Mouse (Mus musculus) CH12.LX (cell line): ENCODE data around the gene Sprn. TPM values are rescaled to one million over a fixed set of nuclear protein-coding genes. Genes with fewer than 3 reads are reported as not detected.
A peak's percentile ranks its signal among the peaks of the same experiment; 100 is the strongest.

ENCODE experiments used
- DNase-seq: peaks from one replicate; pipeline ENCODE4 v3.0.0-alpha.2; 2013; ENCODE audit errors: extremely low read depth
- H3K27ac ChIP-seq: 2 replicates; pipeline ENCODE4 v1.5.1; 2012; ENCODE audit warnings: low read depth, mild to moderate bottlenecking, control low read depth, moderate library complexity; ENCODE audit not compliant: insufficient read depth
- H3K27me3 ChIP-seq: replicated peaks from 2 replicates; pipeline ENCODE3; 2012; ENCODE audit warnings: inconsistent platforms
- H3K36me3 ChIP-seq, 2 experiments: replicated peaks in 1 of 2; 2 replicates each; pipeline versions ENCODE3 to v1.6.1; 2012; ENCODE audit warnings: inconsistent platforms in 1 of 2, low read length in 1 of 2, mild to moderate bottlenecking in 1 of 2, mixed read lengths in 1 of 2, moderate library complexity in 1 of 2; ENCODE audit not compliant: control insufficient read depth in 1 of 2, insufficient read depth in 1 of 2
- H3K4me1 ChIP-seq, 2 experiments: 2 replicates each; pipeline ENCODE4 v1.6.1; 2012; ENCODE audit warnings: inconsistent platforms in 1 of 2, moderate library complexity in 1 of 2; ENCODE audit not compliant: insufficient read depth in 2 of 2, control insufficient read depth in 1 of 2
- H3K4me2 ChIP-seq: 2 replicates; pipeline ENCODE4 v1.6.1; 2012; ENCODE audit warnings: low read depth, mild to moderate bottlenecking, control low read depth; ENCODE audit not compliant: poor library complexity, insufficient read depth, severe bottlenecking
- H3K4me3 ChIP-seq, 3 experiments: fragments of 150-350 bp in 1 of 3; sonication (generic) in 1 of 3; replicated peaks in 1 of 3; 2 replicates each; pipeline versions ENCODE3 to v1.5.1; 2011 to 2012; ENCODE audit warnings: low read depth in 2 of 3, low read length in 2 of 3, mild to moderate bottlenecking in 2 of 3, moderate library complexity in 2 of 3, control low read depth in 1 of 3, improper control_type of control experiment in 1 of 3, inconsistent platforms in 1 of 3, mixed read lengths in 1 of 3; ENCODE audit not compliant: poor library complexity in 1 of 3
- H3K79me2 ChIP-seq: replicated peaks from 2 replicates; pipeline ENCODE4 v1.6.1; 2012; ENCODE audit warnings: mild to moderate bottlenecking, moderate library complexity; ENCODE audit not compliant: control insufficient read depth, poor library complexity, insufficient read depth, severe bottlenecking; ENCODE audit errors: extremely low read depth
- H3K9ac ChIP-seq: 2 replicates; pipeline ENCODE4 v1.6.1; 2012; ENCODE audit warnings: low read depth, mild to moderate bottlenecking, control low read depth, moderate library complexity; ENCODE audit not compliant: insufficient read depth
- H3K9me3 ChIP-seq: replicated peaks from 2 replicates; pipeline ENCODE3; 2012; ENCODE audit warnings: low read length, inconsistent platforms, mixed read lengths
- BHLHE40 ChIP-seq: IDR thresholded peaks from 2 replicates; pipeline ENCODE4 v1.6.1; 2011; ENCODE audit warnings: mild to moderate bottlenecking, low read depth, low read length, improper control_type of control experiment
- CHD1 ChIP-seq: IDR thresholded peaks from 2 replicates; pipeline ENCODE4 v1.6.1; 2012; ENCODE audit warnings: low read depth, low read length, improper control_type of control experiment, inconsistent platforms
- CHD2 ChIP-seq: IDR thresholded peaks from 2 replicates; pipeline ENCODE4 v1.6.1; 2011; ENCODE audit warnings: low read length, improper control_type of control experiment
- CTCF ChIP-seq, 2 experiments: IDR thresholded peaks in 1 of 2; conservative IDR thresholded peaks in 1 of 2; 2 replicates each; pipeline ENCODE4 v1.5.1; 2011 to 2012; ENCODE audit warnings: low read depth in 2 of 2, low read length in 2 of 2, improper control_type of control experiment in 1 of 2, inconsistent platforms in 1 of 2, mild to moderate bottlenecking in 1 of 2, moderate library complexity in 1 of 2
- E2F4 ChIP-seq: IDR thresholded peaks from 2 replicates; pipeline ENCODE4 v1.6.1; 2011; ENCODE audit warnings: low read depth, low read length, improper control_type of control experiment; ENCODE audit not compliant: insufficient replicate concordance
- ELF1 ChIP-seq: IDR thresholded peaks from 2 replicates; pipeline ENCODE4 v1.6.1; 2014; ENCODE audit warnings: low read depth, mild to moderate bottlenecking, inconsistent platforms, low read length, improper control_type of control experiment
- EP300 ChIP-seq: IDR thresholded peaks from 2 replicates; pipeline ENCODE4 v1.6.1; 2011; ENCODE audit warnings: low read length, improper control_type of control experiment
- ETS1 ChIP-seq: conservative IDR thresholded peaks from 2 replicates; pipeline ENCODE4 v1.6.1; 2012; ENCODE audit warnings: low read depth, mild to moderate bottlenecking, inconsistent platforms, low read length, improper control_type of control experiment, moderate library complexity
- GABPA ChIP-seq: IDR thresholded peaks from 2 replicates; pipeline ENCODE4 v1.6.1; 2012; ENCODE audit warnings: low read depth, low read length, improper control_type of control experiment, inconsistent platforms; ENCODE audit not compliant: insufficient replicate concordance
- HCFC1 ChIP-seq: IDR thresholded peaks from 2 replicates; pipeline ENCODE4 v1.6.1; 2012; ENCODE audit warnings: low read depth, mild to moderate bottlenecking, inconsistent platforms, low read length, improper control_type of control experiment
- IRF4 ChIP-seq: IDR thresholded peaks from 2 replicates; pipeline ENCODE4 v1.6.1; 2014; ENCODE audit warnings: low read depth, mild to moderate bottlenecking, inconsistent platforms, low read length, improper control_type of control experiment
- JUN ChIP-seq: IDR thresholded peaks from 2 replicates; pipeline ENCODE4 v1.6.1; 2011; ENCODE audit warnings: low read depth, mild to moderate bottlenecking, low read length, improper control_type of control experiment, moderate library complexity; ENCODE audit not compliant: insufficient read depth
- JUND ChIP-seq: conservative IDR thresholded peaks from 2 replicates; pipeline ENCODE4 v1.6.1; 2011; ENCODE audit warnings: low read depth, low read length, improper control_type of control experiment
- KAT2A ChIP-seq: IDR thresholded peaks from 2 replicates; pipeline ENCODE4 v1.6.1; 2012; ENCODE audit warnings: low read length, improper control_type of control experiment, inconsistent platforms; ENCODE audit not compliant: insufficient replicate concordance
- MAFK ChIP-seq: IDR thresholded peaks from 2 replicates; pipeline ENCODE4 v1.6.1; 2011; ENCODE audit warnings: low read length, improper control_type of control experiment; ENCODE audit not compliant: insufficient replicate concordance
- MAX ChIP-seq: IDR thresholded peaks from 2 replicates; pipeline ENCODE4 v1.6.1; 2011; ENCODE audit warnings: low read length, improper control_type of control experiment
- MAZ ChIP-seq: IDR thresholded peaks from 2 replicates; pipeline ENCODE4 v1.6.1; 2012; ENCODE audit warnings: low read depth, mild to moderate bottlenecking, inconsistent platforms, low read length, improper control_type of control experiment, moderate library complexity
- MEF2A ChIP-seq: IDR thresholded peaks from 2 replicates; pipeline ENCODE4 v1.6.1; 2014; ENCODE audit warnings: low read depth, mild to moderate bottlenecking, inconsistent platforms, low read length, improper control_type of control experiment, borderline replicate concordance
- MXI1 ChIP-seq: IDR thresholded peaks from 2 replicates; pipeline ENCODE4 v1.6.1; 2011; ENCODE audit warnings: mild to moderate bottlenecking, low read depth, low read length, improper control_type of control experiment
- MYC ChIP-seq: IDR thresholded peaks from 2 replicates; pipeline ENCODE4 v1.6.1; 2011; ENCODE audit warnings: low read depth, mild to moderate bottlenecking, improper control_type of control experiment, low read length
- NELFE ChIP-seq: IDR thresholded peaks from 2 replicates; pipeline ENCODE4 v1.6.1; 2011; ENCODE audit warnings: low read depth, low read length, improper control_type of control experiment
- NRF1 ChIP-seq: IDR thresholded peaks from 2 replicates; pipeline ENCODE4 v1.6.1; 2014; ENCODE audit warnings: low read depth, mild to moderate bottlenecking, inconsistent platforms, low read length, improper control_type of control experiment, moderate library complexity
- PAX5 ChIP-seq: IDR thresholded peaks from 2 replicates; pipeline ENCODE4 v1.6.1; 2012; ENCODE audit warnings: low read length, inconsistent platforms, mixed read lengths
- POLR2A ChIP-seq: IDR thresholded peaks from 2 replicates; pipeline ENCODE4 v1.6.1; 2011; ENCODE audit warnings: low read depth, mild to moderate bottlenecking, improper control_type of control experiment, low read length
- POLR2AphosphoS2 ChIP-seq: IDR thresholded peaks from 2 replicates; pipeline ENCODE4 v1.6.1; 2011; ENCODE audit warnings: low read depth, low read length, improper control_type of control experiment
- RAD21 ChIP-seq: IDR thresholded peaks from 2 replicates; pipeline ENCODE4 v1.6.1; 2011; ENCODE audit warnings: low read depth, mild to moderate bottlenecking, low read length, improper control_type of control experiment, moderate library complexity
- RCOR1 ChIP-seq: conservative IDR thresholded peaks from 2 replicates; pipeline ENCODE4 v1.6.1; 2012; ENCODE audit warnings: low read depth, mild to moderate bottlenecking, inconsistent platforms, low read length, improper control_type of control experiment
- SIN3A ChIP-seq: IDR thresholded peaks from 2 replicates; pipeline ENCODE4 v1.6.1; 2012; ENCODE audit warnings: low read length, improper control_type of control experiment, inconsistent platforms
- SMC3 ChIP-seq: IDR thresholded peaks from 2 replicates; pipeline ENCODE4 v1.6.1; 2011; ENCODE audit warnings: low read depth, low read length, improper control_type of control experiment
- TBP ChIP-seq: conservative IDR thresholded peaks from 2 replicates; pipeline ENCODE4 v1.6.1; 2011; ENCODE audit warnings: low read depth, low read length, improper control_type of control experiment
- TCF12 ChIP-seq: IDR thresholded peaks from 2 replicates; pipeline ENCODE4 v1.6.1; 2014; ENCODE audit warnings: low read depth, mild to moderate bottlenecking, inconsistent platforms, low read length, improper control_type of control experiment
- UBTF ChIP-seq: IDR thresholded peaks from 2 replicates; pipeline ENCODE4 v1.6.1; 2012; ENCODE audit warnings: low read depth, mild to moderate bottlenecking, inconsistent platforms, low read length, improper control_type of control experiment, moderate library complexity
- USF1 ChIP-seq: IDR thresholded peaks from 2 replicates; pipeline ENCODE4 v1.6.1; 2014; ENCODE audit warnings: low read depth, mild to moderate bottlenecking, inconsistent platforms, low read length, improper control_type of control experiment
- USF2 ChIP-seq: conservative IDR thresholded peaks from 2 replicates; pipeline ENCODE4 v1.6.1; 2011; ENCODE audit warnings: low read depth, low read length, improper control_type of control experiment
- ZC3H11A ChIP-seq: IDR thresholded peaks from 2 replicates; pipeline ENCODE4 v1.6.1; 2012; ENCODE audit warnings: low read depth, mild to moderate bottlenecking, inconsistent platforms, low read length, improper control_type of control experiment
- ZKSCAN1 ChIP-seq: IDR thresholded peaks from 2 replicates; pipeline ENCODE4 v1.6.1; 2012; ENCODE audit warnings: low read depth, inconsistent platforms, low read length, improper control_type of control experiment, borderline replicate concordance
- ZMIZ1 ChIP-seq: IDR thresholded peaks from 2 replicates; pipeline ENCODE4 v1.6.1; 2012; ENCODE audit warnings: low read depth, mild to moderate bottlenecking, inconsistent platforms, low read length, improper control_type of control experiment
- ZNF384 ChIP-seq: IDR thresholded peaks from 2 replicates; pipeline ENCODE4 v1.6.1; 2012; ENCODE audit warnings: low read depth, low read length, improper control_type of control experiment, inconsistent platforms
- dilution Hi-C: fragments of 300-500 bp; cut with MboI; formaldehyde crosslinking; loops from 2 replicates; pipeline ENCODE4 v1.14.3; 2020; ENCODE audit warnings: low sequenced_read_pairs; ENCODE audit not compliant: extremely low pct_unique_long_range_greater_than_20kb, extremely low pct_ligation_motif_present
- in situ Hi-C: fragments of 300-500 bp; cut with MboI; formaldehyde crosslinking; loops from 3 replicates; pipeline ENCODE4 v1.14.3; 2019; ENCODE audit warnings: low sequenced_read_pairs, low pct_ligation_motif_present, low pct_unique_long_range_greater_than_20kb, mixed read lengths
- polyA plus RNA-seq: library from polyadenylated mRNA; unstranded; fragments of >175 nt; gene quantifications from 2 replicates; pipeline ENCODE4 v1.2.1, GENCODE M21; 2012; ENCODE audit warnings: low read depth; ENCODE audit not compliant: insufficient read length
- total RNA-seq, 2 experiments: library from RNA; depleted of rRNA; stranded (reverse); fragments of 300-350 nt in 1 of 2; fragments of >200 nt in 1 of 2; gene quantifications; 2 replicates each; pipeline ENCODE4 v1.2.3; 2012 to 2014

Sprn gene
- total and polyA plus RNA-seq, 3 experiments = not detected

- Histone ChIP-seq H3K4me3 (peak within 1 kb of the TSS; percentile 73 to 97 (median 83)), H3K4me2 (peak within 1 kb of the TSS; percentile 83), H3K36me3 (peaks cover 11 to 27% of the 10 kb centered on the region in 2 experiments), H3K79me2 (peaks cover 2% of the 10 kb centered on the region), H3K4me1 (peaks cover 9 to 46% of the 10 kb centered on the region in 2 experiments; a peak in 3 of 4 replicates), H3K27ac (peak within 1 kb of the TSS; percentile 84), H3K9me3 (no peaks in the 10 kb centered on the region), H3K9ac (peak within 1 kb of the TSS; percentile 96), H3K27me3 (no peaks in the 10 kb centered on the region)
- in situ Hi-C loops (no loop called here), dilution Hi-C loops (no loop called here)
- TF ChIP-seq ZNF384 (no peak), CTCF (conservative IDR thresholded peaks at IDR 0.05 in 1 of 2, IDR thresholded peaks at IDR 0.05 in 1 of 2; ENCODE audit: low read depth in 2 of 2, low read length in 2 of 2) (no peak), ZMIZ1 (peak; percentile 83), RAD21 (no peak), POLR2A (peak; percentile 86), NELFE (peak; percentile 89), POLR2AphosphoS2 (no peak; the same call in 1 of the 2 replicates), ELF1 (peak; percentile 77), MAX (peak; percentile 66; the same call in 1 of the 2 replicates), HCFC1 (peak; percentile 39; the same call in 1 of the 2 replicates), MYC (peak; percentile 51; the same call in 1 of the 2 replicates), TCF12 (peak; percentile 65), MXI1 (peak; percentile 65), MEF2A (peak; percentile 41; the same call in 1 of the 2 replicates), USF2 (no peak; the same call in 1 of the 2 replicates), E2F4 (no peak), TBP (no peak; the same call in 1 of the 2 replicates), RCOR1 (no peak), SMC3 (no peak), ETS1 (no peak), MAZ (peak; percentile 82; the same call in 1 of the 2 replicates), ZC3H11A (no peak), JUN (no peak), CHD2 (peak; percentile 60), IRF4 (0 out of 2 replicates have a peak, but pooled peaks have one; percentile 59), JUND (no peak), GABPA (no peak), UBTF (no peak), KAT2A (no peak), CHD1 (no peak), MAFK (no peak), BHLHE40 (peak; percentile 73), USF1 (peak; percentile 62), PAX5 (no peak), NRF1 (no peak), EP300 (no peak), SIN3A (peak; percentile 43; the same call in 1 of the 2 replicates), ZKSCAN1 (no peak)
- peak; percentile 93 for DNase-seq
These were observed 38.2 kb downstream of the Sprn start, which contains the start of gene Echs1 for GRCm38 (mm10) chr7:140116329-140117054. TSS of gene Echs1 (minus strand) at chr7:140116476.
